Mouse (Mus musculus) NIH3T3 (cell line): ENCODE measurements around the gene Rora.

Experiments used
- DNase-seq: peaks from one replicate; pipeline ENCODE4 v3.0.0-alpha.2; 2012; ENCODE audit warnings: low read depth

Rora gene

GRCm38 (mm10) chr9:69354228-69354627 is 700.6 kb downstream of the Rora start:
- DNase-seq = no peak

- DNase-seq = peak; percentile 68
Observed at GRCm38 (mm10) chr9:69357834-69358233, 704.2 kb downstream of the Rora start.

GRCm38 (mm10) chr9:69358797-69359196 is 705.2 kb downstream of the Rora start:
- no peak for DNase-seq

GRCm38 (mm10) chr9:69361951-69362445 is 708.4 kb downstream of the Rora start:
- no peak for DNase-seq

GRCm38 (mm10) chr9:69362766-69363165 is 709.2 kb downstream of the Rora start:
- no peak for DNase-seq

GRCm38 (mm10) chr9:69364117-69364516 is 710.5 kb downstream of the Rora start:
- no peak for DNase-seq

GRCm38 (mm10) chr9:69367055-69367454 is 713.5 kb downstream of the Rora start:
- DNase-seq = no peak

- DNase-seq = peak; percentile 69
Observed at GRCm38 (mm10) chr9:69368071-69368470, 714.5 kb downstream of the Rora start.

GRCm38 (mm10) chr9:69371046-69371724 is 717.6 kb downstream of the Rora start:
- DNase-seq = no peak

- no peak for DNase-seq
Observed at GRCm38 (mm10) chr9:69372871-69373270, 719.3 kb downstream of the Rora start.

GRCm38 (mm10) chr9:69376982-69377653 is 723.5 kb downstream of the Rora start:
- DNase-seq = no peak

- no peak for DNase-seq
Observed at GRCm38 (mm10) chr9:69377654-69378045, 724.1 kb downstream of the Rora start.

GRCm38 (mm10) chr9:69380546-69380945 is 727.0 kb downstream of the Rora start:
- DNase-seq = no peak

GRCm38 (mm10) chr9:69381741-69382140 is 728.2 kb downstream of the Rora start:
- DNase-seq = no peak

GRCm38 (mm10) chr9:69384475-69384874 is 730.9 kb downstream of the Rora start:
- DNase-seq = no peak

GRCm38 (mm10) chr9:69384905-69385304 is 731.3 kb downstream of the Rora start:
- DNase-seq = no peak

- DNase-seq = no peak
Observed at GRCm38 (mm10) chr9:69387296-69387695, 733.7 kb downstream of the Rora start.

- DNase-seq = no peak
Observed at GRCm38 (mm10) chr9:69390631-69391030, 737.0 kb downstream of the Rora start.

- DNase-seq = no peak
Observed at GRCm38 (mm10) chr9:69394234-69394633, 740.6 kb downstream of the Rora start.

- DNase-seq = no peak
Observed at GRCm38 (mm10) chr9:69397432-69397759, 743.8 kb downstream of the Rora start.

GRCm38 (mm10) chr9:69397760-69398452 is 744.3 kb downstream of the Rora start, which contains the start of gene Ice2:
TSS of gene Ice2 (plus strand) at chr9:69397906.
- DNase-seq = peak; percentile 90

- DNase-seq = no peak
Observed at GRCm38 (mm10) chr9:69398453-69398850, 744.9 kb downstream of the Rora start.

GRCm38 (mm10) chr9:69404671-69405070 is 751.1 kb downstream of the Rora start:
- DNase-seq = no peak
